Mouse (Mus musculus): ENCODE data around the gene Tnfrsf14.

DNA sequence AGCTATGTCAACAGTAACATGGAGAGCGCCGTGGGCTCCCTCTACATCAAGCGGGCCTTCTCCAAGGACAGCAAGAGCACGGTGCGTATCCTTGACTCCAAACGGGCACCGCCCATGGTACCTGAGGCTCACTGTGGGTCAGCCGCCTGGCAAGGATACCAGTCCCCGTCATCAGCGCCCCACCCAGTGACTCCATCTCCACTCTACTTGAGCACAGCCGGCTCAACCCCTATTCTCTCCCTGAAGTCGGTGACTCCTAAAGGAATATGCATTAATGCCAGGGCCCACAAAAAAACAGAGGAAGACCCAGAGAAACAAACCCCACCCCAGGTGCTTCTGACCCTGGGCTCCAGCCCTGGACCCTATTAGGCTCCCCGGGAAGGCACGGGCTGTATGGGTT is 37.5 kb downstream of the Tnfrsf14 start:
- TF ChIP-seq POLR2A (IDR thresholded peaks at IDR 0.05; ENCODE audit: extremely low read depth, insufficient read depth, low read length) (no peak), CTCF (IDR thresholded peaks at IDR 0.05; ENCODE audit: extremely low read depth, insufficient read depth, low read length) (no peak)
